Mouse (Mus musculus): ENCODE results near the gene Pcnx4. TPM values are rescaled to one million over a fixed set of nuclear protein-coding genes. Genes with fewer than 3 reads are reported as not detected.

The Pcnx4 gene
- polyA plus RNA-seq (2012; rRNA removed): 3.8 and 4.8 TPM in 2 replicates

DNA sequence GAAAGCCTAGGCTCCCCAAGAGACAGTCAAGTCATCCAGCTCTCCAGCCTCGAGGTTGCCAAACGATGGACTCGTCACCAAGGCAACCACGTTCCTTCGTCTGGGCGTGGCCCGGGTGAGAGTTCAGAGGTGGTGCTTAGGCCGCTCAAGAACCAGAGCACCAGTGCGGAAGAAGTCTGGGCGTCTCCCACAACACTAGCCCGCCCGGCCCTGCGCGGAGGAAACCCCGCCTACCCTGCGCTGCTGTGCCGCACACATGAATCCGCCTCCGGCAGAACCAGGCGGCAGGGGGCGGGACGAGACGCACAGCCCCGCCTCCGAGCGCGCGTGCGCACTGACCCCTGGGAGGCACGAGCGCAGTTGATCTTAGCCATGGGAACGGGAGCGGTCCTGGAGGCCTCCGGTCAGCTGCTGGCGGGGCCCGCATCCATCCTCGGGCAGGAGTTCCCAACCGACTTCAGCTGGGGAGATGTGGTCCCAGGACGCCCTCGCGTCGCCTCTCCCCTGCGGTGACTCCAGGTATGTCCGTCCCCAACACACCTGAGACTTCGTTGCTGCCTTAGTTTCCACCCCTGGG lies at the start of gene Pcnx4:
TSS of gene Pcnx4 (plus strand) at position 363 of the 577 bp plus-strand sequence.
- Histone ChIP-seq H3K27me3 (ENCODE audit: control insufficient read depth, insufficient read depth, low read length) (no peaks in the 10 kb centered on the region), H3K27ac (ENCODE audit: control insufficient read depth, insufficient read depth, low read length) (no peak within 1 kb of the TSS), H3K36me3 (ENCODE audit: control insufficient read depth, insufficient read depth, low read length) (no peaks in the 10 kb centered on the region), H3K4me1 (replicated peaks; ENCODE audit: control insufficient read depth, insufficient read depth, low read length) (peaks cover 2% of the 10 kb centered on the region; the same call in 1 of the 2 replicates), H3K4me3 (ENCODE audit: control insufficient read depth, insufficient read depth, low read length) (peak within 1 kb of the TSS; percentile 61)
- WGBS: under 1% methylated on average over 45 of the region's 45 CpGs
- peak; percentile 57; the same call in 1 of the 2 replicates for TF ChIP-seq CTCF (IDR thresholded peaks at IDR 0.05; ENCODE audit: borderline replicate concordance, control insufficient read depth, extremely low read depth, insufficient read depth, low read length, poor library complexity)
- peak; percentile 45; the same call in 1 of the 2 replicates for TF ChIP-seq POLR2A (IDR thresholded peaks at IDR 0.05; ENCODE audit: control insufficient read depth, extremely low read depth, insufficient read depth, low read length, poor library complexity)
- peak; percentile 97 for DNase-seq

DNA sequence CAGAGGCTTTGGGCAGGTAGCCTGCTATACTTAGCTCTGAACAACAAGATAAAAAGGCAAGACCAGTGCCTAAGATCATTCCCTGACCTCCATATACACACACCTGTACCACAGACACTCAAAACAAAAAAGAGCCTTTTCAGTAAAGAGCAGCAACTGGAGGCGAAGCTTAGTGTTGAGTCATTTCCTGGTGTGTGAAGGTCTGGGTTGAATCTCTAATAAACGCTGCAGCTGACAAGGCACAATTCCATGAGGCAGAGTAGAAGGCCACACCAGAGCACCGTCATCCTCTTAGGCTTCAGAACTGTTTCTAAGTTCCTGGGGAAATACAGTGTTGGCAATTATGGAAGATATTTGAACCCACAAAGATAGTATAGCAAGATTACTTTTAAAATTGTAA lies 48.7 kb upstream of the Pcnx4 start:
- no peaks in the 10 kb centered on the region for H3K27me3 ChIP-seq (ENCODE audit: control insufficient read depth, insufficient read depth, low read length)
- 20% methylated on average over 3 of the region's 3 CpGs for WGBS
- H3K36me3 ChIP-seq (ENCODE audit: control insufficient read depth, insufficient read depth, low read length): no peaks in the 10 kb centered on the region
- H3K4me3 ChIP-seq (ENCODE audit: control insufficient read depth, insufficient read depth, low read length): no peak overlapping the region
- no peaks in the 10 kb centered on the region for H3K4me1 ChIP-seq (replicated peaks; ENCODE audit: control insufficient read depth, insufficient read depth, low read length)
- DNase-seq: no peak
- H3K27ac ChIP-seq (ENCODE audit: control insufficient read depth, insufficient read depth, low read length): no peak overlapping the region
- TF ChIP-seq CTCF (IDR thresholded peaks at IDR 0.05; ENCODE audit: borderline replicate concordance, control insufficient read depth, extremely low read depth, insufficient read depth, low read length, poor library complexity) (no peak), POLR2A (IDR thresholded peaks at IDR 0.05; ENCODE audit: control insufficient read depth, extremely low read depth, insufficient read depth, low read length, poor library complexity) (no peak)

DNA sequence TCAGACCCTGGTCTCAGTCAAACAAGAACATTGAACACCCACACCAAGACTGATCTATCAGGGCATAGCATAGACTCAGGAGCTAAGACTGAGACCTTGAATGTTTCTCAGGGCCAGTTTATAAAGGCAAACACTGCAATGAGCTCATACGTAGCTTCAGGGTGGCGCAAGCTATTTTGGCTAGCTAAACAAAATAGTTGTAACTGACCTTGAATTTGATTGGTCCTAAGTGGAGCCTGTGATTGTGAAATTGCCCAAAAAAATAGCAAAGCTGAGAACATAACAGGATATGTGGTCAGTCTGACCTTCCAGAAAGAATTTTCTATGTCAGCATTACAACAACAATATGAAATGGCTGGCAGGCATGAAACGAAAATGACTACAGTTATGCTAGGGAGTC lies 46.2 kb upstream of the Pcnx4 start:
- no peak for TF ChIP-seq CTCF (IDR thresholded peaks at IDR 0.05; ENCODE audit: borderline replicate concordance, control insufficient read depth, extremely low read depth, insufficient read depth, low read length, poor library complexity)
- TF ChIP-seq POLR2A (IDR thresholded peaks at IDR 0.05; ENCODE audit: control insufficient read depth, extremely low read depth, insufficient read depth, low read length, poor library complexity): no peak
- DNase-seq: no peak
- 92% methylated on average over 3 of the region's 3 CpGs for WGBS
- H3K27ac ChIP-seq (ENCODE audit: control insufficient read depth, insufficient read depth, low read length): no peak overlapping the region
- no peak overlapping the region for H3K4me3 ChIP-seq (ENCODE audit: control insufficient read depth, insufficient read depth, low read length)
- no peaks in the 10 kb centered on the region for H3K4me1 ChIP-seq (replicated peaks; ENCODE audit: control insufficient read depth, insufficient read depth, low read length)
- H3K27me3 ChIP-seq (ENCODE audit: control insufficient read depth, insufficient read depth, low read length): no peaks in the 10 kb centered on the region
- no peaks in the 10 kb centered on the region for H3K36me3 ChIP-seq (ENCODE audit: control insufficient read depth, insufficient read depth, low read length)

DNA sequence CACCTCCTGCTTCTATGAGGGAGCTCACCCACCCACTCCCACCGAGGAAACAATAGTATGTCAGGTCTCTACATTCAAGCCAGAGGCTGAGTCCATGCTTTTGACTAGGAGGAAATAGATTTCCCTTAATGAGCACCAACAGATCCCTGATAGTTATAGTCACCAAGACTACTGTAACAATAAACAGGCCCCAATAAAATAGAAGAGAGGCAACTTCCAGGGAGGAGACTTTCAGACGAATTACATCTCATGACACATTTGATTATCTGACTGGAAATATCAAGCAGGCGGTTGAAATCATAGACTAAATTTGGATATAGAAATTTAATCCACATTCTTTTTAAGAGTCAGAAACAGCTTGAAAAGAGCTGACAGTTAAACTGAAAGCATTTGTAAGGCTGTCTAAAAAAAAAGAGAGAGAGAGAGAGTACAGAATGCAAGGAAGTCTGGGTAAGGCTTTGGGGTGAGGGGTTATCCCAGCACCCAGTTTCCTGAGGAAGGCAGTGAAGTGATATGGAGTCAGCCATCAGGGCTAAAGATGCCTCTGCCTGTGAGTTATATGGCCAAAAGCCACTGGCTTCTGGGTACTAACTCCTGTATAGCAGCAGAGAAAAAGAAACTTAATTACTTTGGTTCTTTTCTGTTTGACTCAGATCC lies 45.0 kb upstream of the Pcnx4 start:
- Histone ChIP-seq H3K4me1 (replicated peaks; ENCODE audit: control insufficient read depth, insufficient read depth, low read length) (no peaks in the 10 kb centered on the region), H3K4me3 (ENCODE audit: control insufficient read depth, insufficient read depth, low read length) (no peak overlapping the region), H3K36me3 (ENCODE audit: control insufficient read depth, insufficient read depth, low read length) (no peaks in the 10 kb centered on the region), H3K27ac (ENCODE audit: control insufficient read depth, insufficient read depth, low read length) (no peak overlapping the region), H3K27me3 (ENCODE audit: control insufficient read depth, insufficient read depth, low read length) (no peaks in the 10 kb centered on the region)
- 86% methylated on average over 3 of the region's 3 CpGs for whole genome bisulfite sequencing
- DNase-seq: no peak
- TF ChIP-seq POLR2A (IDR thresholded peaks at IDR 0.05; ENCODE audit: control insufficient read depth, extremely low read depth, insufficient read depth, low read length, poor library complexity): no peak
- TF ChIP-seq CTCF (IDR thresholded peaks at IDR 0.05; ENCODE audit: borderline replicate concordance, control insufficient read depth, extremely low read depth, insufficient read depth, low read length, poor library complexity): no peak

DNA sequence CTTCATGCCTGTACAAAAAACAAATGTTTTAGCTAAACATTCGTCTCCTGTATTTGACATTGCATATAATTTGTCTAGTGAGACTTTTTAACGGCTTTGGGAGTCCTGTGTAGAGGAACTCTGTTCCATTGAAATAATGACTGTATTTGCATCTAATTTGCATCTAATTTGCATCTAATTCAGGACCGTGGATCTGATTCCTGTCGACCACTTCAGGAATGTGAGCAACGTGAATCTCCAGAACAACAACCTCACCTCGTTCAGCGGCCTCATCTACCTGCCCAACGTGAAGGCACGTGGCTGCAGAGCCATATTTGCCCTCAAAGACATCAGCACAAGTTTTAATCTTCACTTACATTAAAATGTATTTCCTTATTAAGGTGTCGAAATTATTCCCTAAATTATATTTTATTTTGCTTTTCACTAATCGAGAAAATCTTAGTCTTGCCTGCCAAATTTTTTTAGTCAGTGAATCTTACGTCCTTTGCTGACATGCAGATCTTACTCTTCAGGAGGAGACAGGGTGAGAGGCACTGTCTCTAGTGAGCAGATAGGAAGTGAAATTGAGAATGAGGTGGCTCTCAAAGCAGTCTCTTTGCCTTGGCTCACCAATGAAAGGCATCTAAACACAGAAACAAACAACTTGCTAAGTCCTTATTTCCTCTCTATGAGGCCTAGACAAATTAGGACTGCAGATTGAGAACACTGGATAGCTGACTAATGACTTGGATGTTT lies 39.1 kb upstream of the Pcnx4 start:
- Histone ChIP-seq H3K4me3 (ENCODE audit: control insufficient read depth, insufficient read depth, low read length) (no peak overlapping the region), H3K27me3 (ENCODE audit: control insufficient read depth, insufficient read depth, low read length) (no peaks in the 10 kb centered on the region), H3K27ac (ENCODE audit: control insufficient read depth, insufficient read depth, low read length) (no peak overlapping the region), H3K4me1 (replicated peaks; ENCODE audit: control insufficient read depth, insufficient read depth, low read length) (no peaks in the 10 kb centered on the region), H3K36me3 (ENCODE audit: control insufficient read depth, insufficient read depth, low read length) (no peaks in the 10 kb centered on the region)
- 86% methylated on average over 12 of the region's 12 CpGs for WGBS
- no peak for TF ChIP-seq POLR2A (IDR thresholded peaks at IDR 0.05; ENCODE audit: control insufficient read depth, extremely low read depth, insufficient read depth, low read length, poor library complexity)
- TF ChIP-seq CTCF (IDR thresholded peaks at IDR 0.05; ENCODE audit: borderline replicate concordance, control insufficient read depth, extremely low read depth, insufficient read depth, low read length, poor library complexity): no peak
- DNase-seq: no peak

DNA sequence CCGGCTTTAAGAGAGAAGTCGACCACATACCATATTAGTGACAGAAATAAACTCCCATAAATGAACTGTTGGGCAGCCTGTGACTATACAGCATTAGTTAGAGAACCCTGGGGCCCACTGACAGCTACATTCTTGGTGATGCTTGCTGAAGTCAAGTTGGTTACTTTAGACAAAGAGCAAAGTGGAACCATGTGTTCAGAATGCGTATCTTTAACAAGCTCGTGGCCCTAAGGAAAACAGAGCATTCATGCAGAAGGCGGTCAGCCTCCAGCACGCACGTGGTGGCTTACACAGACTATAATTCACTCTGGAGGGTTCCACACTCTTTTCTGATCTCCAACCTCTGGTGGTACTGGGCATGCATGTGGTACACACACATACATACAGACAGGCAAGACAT lies 26.6 kb upstream of the Pcnx4 start:
- Histone ChIP-seq H3K27ac (ENCODE audit: control insufficient read depth, insufficient read depth, low read length) (no peak overlapping the region), H3K27me3 (ENCODE audit: control insufficient read depth, insufficient read depth, low read length) (no peaks in the 10 kb centered on the region), H3K36me3 (ENCODE audit: control insufficient read depth, insufficient read depth, low read length) (no peaks in the 10 kb centered on the region), H3K4me1 (replicated peaks; ENCODE audit: control insufficient read depth, insufficient read depth, low read length) (no peaks in the 10 kb centered on the region), H3K4me3 (ENCODE audit: control insufficient read depth, insufficient read depth, low read length) (no peak overlapping the region)
- 89% methylated on average over 7 of the region's 7 CpGs for WGBS
- DNase-seq: no peak
- TF ChIP-seq CTCF (IDR thresholded peaks at IDR 0.05; ENCODE audit: borderline replicate concordance, control insufficient read depth, extremely low read depth, insufficient read depth, low read length, poor library complexity) (no peak), POLR2A (IDR thresholded peaks at IDR 0.05; ENCODE audit: control insufficient read depth, extremely low read depth, insufficient read depth, low read length, poor library complexity) (no peak)

Measured in thymus, adult 2 months (tissue).